Mouse (Mus musculus) G1E (cell line): Measurements from ENCODE around the gene Ltbp4.

Experiments
- CTCF ChIP-seq: IDR thresholded peaks from 2 replicates; pipeline ENCODE4 v1.5.1; 2012; ENCODE audit warnings: low read depth, low read length, inconsistent platforms, mixed read lengths
- GATA2 ChIP-seq: IDR thresholded peaks from 2 replicates; pipeline ENCODE4 v1.6.1; 2012; ENCODE audit warnings: low read depth, low read length, inconsistent platforms, borderline replicate concordance
- POLR2AphosphoS5 ChIP-seq: IDR thresholded peaks from 2 replicates; pipeline ENCODE4 v1.6.1; 2012; ENCODE audit warnings: low read depth, low read length, inconsistent platforms; ENCODE audit not compliant: insufficient replicate concordance
- TAL1 ChIP-seq: conservative IDR thresholded peaks from 2 replicates; pipeline ENCODE4 v1.6.1; 2012; ENCODE audit warnings: low read depth, low read length, inconsistent platforms, mixed read lengths

DNA sequence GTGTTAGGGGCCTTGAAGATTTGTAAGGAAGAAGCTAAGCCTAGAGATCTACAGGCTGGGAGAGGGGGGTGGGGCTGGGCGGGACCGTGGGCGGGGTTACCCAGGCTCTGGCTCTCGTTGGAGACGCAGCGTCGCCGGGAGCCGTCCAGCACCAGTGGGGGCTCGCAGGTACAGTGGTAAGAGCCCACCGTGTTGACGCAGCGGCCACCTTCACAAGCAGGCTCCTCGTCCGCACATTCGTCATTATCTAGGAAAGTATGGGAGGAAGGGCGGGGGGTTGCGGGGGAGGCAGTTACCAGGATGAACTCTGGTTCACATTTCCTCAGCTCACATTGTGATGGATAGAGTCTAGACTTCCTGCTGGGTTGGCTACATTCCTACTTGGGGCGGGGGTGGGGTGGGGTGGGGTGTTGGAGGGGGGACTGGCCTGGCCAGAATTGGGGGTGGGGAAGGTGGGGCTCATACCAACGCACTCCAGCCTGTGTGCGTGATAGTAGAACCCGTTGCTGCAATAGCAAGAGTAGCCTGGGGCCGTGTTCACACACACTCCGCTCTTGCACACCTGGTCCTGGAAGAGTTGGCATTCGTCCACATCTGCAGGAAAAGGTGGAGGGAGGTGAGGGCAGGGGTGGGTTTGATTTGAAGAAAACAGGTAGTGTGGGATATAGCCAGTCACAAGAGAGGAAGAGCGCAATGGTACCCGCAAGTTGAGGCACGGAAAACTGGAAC lies 28.5 kb downstream of the Ltbp4 start:
- TF ChIP-seq CTCF (no peak), TAL1 (no peak), GATA2 (no peak), POLR2AphosphoS5 (no peak)
